Mouse (Mus musculus) Patski (cell line): ENCODE results near the gene Nisch. TPM values are rescaled to one million over a fixed set of nuclear protein-coding genes. Genes with fewer than 3 reads are reported as not detected.

Source experiments
- ATAC-seq: fragments of 100-300 bp; one replicate; pipeline ENCODE4 v1.8.0; 2021
- CTCF ChIA-PET: fragments of 350-600 bp; sonication (Branson Sonifier 250); formaldehyde crosslinking; loops from one replicate; lab custom pipeline; 2022; ENCODE audit warnings: inconsistent platforms; lab: Charles Lee
- POLR2A ChIA-PET: fragments of 350-600 bp; sonication (Branson Sonifier 250); formaldehyde crosslinking; loops from one replicate; lab custom pipeline; 2022; ENCODE audit warnings: antibody characterized with exemption, inconsistent platforms; lab: Charles Lee
- DNase-seq: peaks from one replicate; pipeline ENCODE4 v3.0.0-alpha.2; 2011; ENCODE audit warnings: low read depth, low spot score
- H3K27me3 ChIP-seq: fragments of 371-371 bp; one replicate; pipeline ENCODE4 v1.5.1; 2021
- CTCF ChIP-seq: fragments of 100-300 bp; IDR thresholded peaks from one replicate; pipeline ENCODE4 v1.5.1; 2021
- in situ Hi-C: fragments of 300-500 bp; cut with MboI; formaldehyde crosslinking; loops from 3 replicates; pipeline ENCODE4 v1.11.1; 2018; ENCODE audit warnings: low pct_unique_long_range_greater_than_20kb, mixed read lengths
- polyA plus RNA-seq: library from polyadenylated mRNA; unstranded; gene quantifications from one replicate; pipeline ENCODE4 v1.2.3, GENCODE M21; 2021

The Nisch gene
- polyA plus RNA-seq, 1 experiment from 2014 or later: 564 TPM

GRCm38 (mm10) chr14:31194891-31195513 lies 21.7 kb downstream of the Nisch start:
- H3K27me3 ChIP-seq: no peaks in the 10 kb centered on the region
- DNase-seq (no peak), ATAC-seq (no peak)
- in situ Hi-C loops: no loop called here
- POLR2A ChIA-PET: interaction anchor here (1.2 kb wide), 1 partner anchor 10 kb away, joined by 3 read pairs; no protein-coding TSS in a partner anchor
- CTCF ChIA-PET: interaction anchor here (0.8 to 1.5 kb wide), 2 partner anchors 10 to 146 kb away, joined by 4 to 6 read pairs; no protein-coding TSS in a partner anchor
- TF ChIP-seq CTCF: no peak

GRCm38 (mm10) chr14:31194441-31194840 lies 22.3 kb downstream of the Nisch start:
- ATAC-seq (no peak), DNase-seq (no peak)
- no peak for TF ChIP-seq CTCF
- H3K27me3 ChIP-seq: no peaks in the 10 kb centered on the region
- CTCF ChIA-PET: interaction anchor here (0.7 to 0.8 kb wide), 2 partner anchors 9 to 147 kb away, joined by 4 read pairs; no protein-coding TSS in a partner anchor
- POLR2A ChIA-PET: interaction anchor here (1.0 to 1.6 kb wide), 3 partner anchors 11 to 77 kb away, joined by 3 to 6 read pairs (median 3); no protein-coding TSS in a partner anchor
- in situ Hi-C loops: no loop called here

GRCm38 (mm10) chr14:31193791-31194190 lies 23.0 kb downstream of the Nisch start:
- POLR2A ChIA-PET: interaction anchor here (1.0 to 1.6 kb wide), 3 partner anchors 9 to 77 kb away, joined by 3 to 6 read pairs (median 4); no protein-coding TSS in a partner anchor
- TF ChIP-seq CTCF: no peak
- ATAC-seq (no peak), DNase-seq (no peak)
- H3K27me3 ChIP-seq: no peaks in the 10 kb centered on the region
- in situ Hi-C loops: no loop called here
- CTCF ChIA-PET: interaction anchor here (0.7 kb wide), 1 partner anchor 10 kb away, joined by 4 read pairs; no protein-coding TSS in a partner anchor

- DNase-seq (no peak), ATAC-seq (no peak)
- H3K27me3 ChIP-seq: no peaks in the 10 kb centered on the region
- POLR2A ChIA-PET: interaction anchor here (0.6 kb wide), 1 partner anchor 11 kb away, joined by 4 read pairs; no protein-coding TSS in a partner anchor
- CTCF ChIA-PET: no interaction called here
- in situ Hi-C loops: no loop called here
- no peak for TF ChIP-seq CTCF
Observed at GRCm38 (mm10) chr14:31191936-31192335, 24.8 kb downstream of the Nisch start.

- no peak for ATAC-seq
- in situ Hi-C loops: loop anchor here (5.0 kb wide), 1 partner anchor 57 kb away; the partner anchor contains the start of gene Nt5dc2
- TF ChIP-seq CTCF: no peak
Observed at GRCm38 (mm10) chr14:31189348-31189747, 27.4 kb downstream of the Nisch start.

DNA sequence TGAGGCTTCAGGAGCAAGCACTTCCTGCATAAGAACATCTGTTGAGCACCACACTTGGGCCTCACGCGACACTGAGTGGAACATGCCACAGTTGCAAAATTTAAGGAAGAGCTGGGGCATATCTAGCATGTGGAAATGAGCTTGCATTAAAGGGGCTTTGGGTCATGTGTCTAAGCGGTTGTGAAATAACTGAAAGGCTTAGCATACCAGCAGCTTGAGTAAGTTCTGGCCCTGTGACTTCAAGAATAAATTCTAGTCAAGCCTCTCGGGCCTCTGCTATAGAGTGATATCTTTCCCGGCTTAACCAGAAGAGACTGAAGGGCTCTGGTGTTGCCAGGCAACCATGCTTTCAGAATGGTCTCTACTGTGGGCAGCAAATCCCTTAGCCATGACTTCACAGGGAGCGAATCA lies 28.0 kb downstream of the Nisch start:
- in situ Hi-C loops: loop anchor here (5.0 kb wide), 1 partner anchor 56 kb away; the partner anchor contains the start of gene Nt5dc2
- TF ChIP-seq CTCF: no peak
- ChIA-PET CTCF (interaction anchor here (1.1 to 2.4 kb wide), 3 partner anchors 10 to 60 kb away, joined by 3 to 7 read pairs (median 4); partner anchors contain the start of gene Smim4), POLR2A (no interaction called here)
- ATAC-seq: peak; percentile 91
- H3K27me3 ChIP-seq: no peaks in the 10 kb centered on the region
- DNase-seq: peak; percentile 83

More at GRCm38 (mm10) chr14:31189348-31189747, 27.4 kb downstream of the Nisch start:
- ChIA-PET POLR2A (interaction anchor here (1.2 kb wide), 1 partner anchor 61 kb away, joined by 3 read pairs; the partner anchor contains the start of gene Smim4), CTCF (interaction anchor here (1.1 to 2.4 kb wide), 2 partner anchors 9 to 60 kb away, joined by 3 to 7 read pairs; partner anchors contain the start of gene Smim4)
- DNase-seq: no peak
- no peaks in the 10 kb centered on the region for H3K27me3 ChIP-seq

DNA sequence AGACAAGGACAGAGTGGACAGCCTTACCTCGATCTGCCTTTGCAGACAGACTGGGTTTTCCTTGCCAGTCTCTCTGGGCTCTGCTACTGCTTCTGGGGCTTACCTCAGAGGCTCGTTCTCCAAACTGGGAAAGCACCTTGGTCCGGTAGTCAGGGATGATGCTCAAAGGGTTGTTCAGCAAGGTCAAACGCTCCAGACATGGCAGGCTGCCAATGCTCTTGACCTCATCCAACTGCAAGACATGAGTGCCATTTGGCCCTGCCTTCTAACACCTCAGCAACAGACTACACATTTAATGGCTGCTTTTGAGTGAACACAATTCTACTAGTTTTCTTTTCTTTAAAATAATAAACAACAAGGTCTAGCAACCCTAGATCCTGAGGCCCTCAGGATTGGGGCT lies 30.1 kb downstream of the Nisch start:
- no peak for DNase-seq
- ChIA-PET CTCF (interaction anchor here (1.7 kb wide), 1 partner anchor 19 kb away, joined by 3 read pairs; no protein-coding TSS in a partner anchor), POLR2A (no interaction called here)
- in situ Hi-C loops: loop anchor here (5.0 kb wide), 1 partner anchor 54 kb away; the partner anchor contains the start of gene Nt5dc2
- no peaks in the 10 kb centered on the region for H3K27me3 ChIP-seq
- no peak for ATAC-seq
- no peak for TF ChIP-seq CTCF

DNA sequence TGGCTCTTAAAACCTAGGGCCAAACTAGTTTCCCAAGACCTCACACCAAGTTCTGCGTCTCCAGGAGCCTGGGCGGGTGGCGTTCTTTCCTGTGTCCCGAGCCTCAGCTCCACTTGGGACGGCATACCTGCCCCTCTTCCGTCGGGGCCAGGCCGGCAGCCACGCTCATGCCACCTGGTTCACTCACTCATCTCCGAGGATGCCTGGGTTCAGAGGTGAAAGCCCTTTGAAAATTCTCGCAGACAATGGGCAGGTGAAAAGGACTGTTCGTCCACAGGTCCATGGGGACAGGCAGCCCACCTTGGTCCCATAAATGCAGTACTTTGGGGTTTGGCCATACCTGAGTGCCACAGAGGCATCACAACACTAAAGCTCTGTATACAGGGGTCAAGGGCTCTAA lies 32.6 kb downstream of the Nisch start:
- CTCF ChIA-PET: interaction anchor here (1.7 kb wide), 1 partner anchor 12 kb away, joined by 6 read pairs; no protein-coding TSS in a partner anchor
- POLR2A ChIA-PET: interaction anchor here (1.3 kb wide), 1 partner anchor 9 kb away, joined by 4 read pairs; no protein-coding TSS in a partner anchor
- DNase-seq (no peak), ATAC-seq (no peak)
- no peak for TF ChIP-seq CTCF
- in situ Hi-C loops: no loop called here
- no peaks in the 10 kb centered on the region for H3K27me3 ChIP-seq

GRCm38 (mm10) chr14:31183541-31183940 lies 33.2 kb downstream of the Nisch start:
- ChIA-PET CTCF (no interaction called here), POLR2A (interaction anchor here (2.0 kb wide), 1 partner anchor 17 kb away, joined by 8 read pairs; no protein-coding TSS in a partner anchor)
- TF ChIP-seq CTCF: no peak
- in situ Hi-C loops: no loop called here
- no peaks in the 10 kb centered on the region for H3K27me3 ChIP-seq
- ATAC-seq (no peak), DNase-seq (no peak)

DNA sequence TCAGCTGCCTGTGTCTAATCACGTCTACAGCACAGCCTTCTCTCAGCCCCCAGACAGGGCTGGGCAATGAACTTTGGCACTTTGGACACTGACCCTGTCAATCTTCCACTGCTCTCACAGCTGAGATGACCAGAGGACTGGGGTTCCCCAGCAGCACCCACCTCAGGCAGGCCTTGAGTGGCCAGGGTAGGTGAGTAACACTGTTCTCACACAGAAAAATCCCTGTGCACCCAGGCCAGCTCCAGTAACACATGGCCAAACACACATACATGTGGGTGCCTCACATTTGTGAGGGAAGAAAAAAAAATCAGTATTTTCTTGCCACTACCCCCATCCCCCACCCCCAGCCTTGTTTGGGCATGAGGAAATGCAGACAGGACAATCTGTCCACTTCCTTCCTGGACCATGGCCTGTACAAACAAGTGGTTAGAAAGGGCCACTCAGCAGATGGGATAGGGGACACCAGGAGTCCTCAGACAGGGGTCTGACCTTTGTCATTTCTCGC lies 33.9 kb downstream of the Nisch start:
- ATAC-seq: no peak
- H3K27me3 ChIP-seq: no peaks in the 10 kb centered on the region
- no peak for TF ChIP-seq CTCF
- DNase-seq: no peak
- ChIA-PET CTCF (no interaction called here), POLR2A (interaction anchor here (0.6 to 2.0 kb wide), 2 partner anchors 16 to 62 kb away, joined by 3 to 8 read pairs; no protein-coding TSS in a partner anchor)
- in situ Hi-C loops: no loop called here
